Mouse (Mus musculus) midbrain, embryonic 12.5 days (tissue): Measurements from ENCODE around the gene Ppt1. TPM values are rescaled to one million over a fixed set of nuclear protein-coding genes. Genes with fewer than 3 reads are reported as not detected.

Experiments
- ATAC-seq: fragments of 200-750 bp; cut with Nextera tagmentation; 2 replicates; pipeline ENCODE4 v1.8.0; 2017; ENCODE audit warnings: low read depth, moderate TSS enrichment, moderate library complexity; ENCODE audit not compliant: low FRiP score
- H3K27ac ChIP-seq: fragments of 300-500 bp; sonication (generic); replicated peaks from 2 replicates; pipeline ENCODE4 v1.5.1; 2016; ENCODE audit warnings: mild to moderate bottlenecking
- H3K27me3 ChIP-seq: fragments of 300-500 bp; sonication (generic); 2 replicates; pipeline ENCODE4 v1.6.1; 2016; ENCODE audit warnings: mild to moderate bottlenecking
- H3K36me3 ChIP-seq: fragments of 300-500 bp; sonication (generic); 2 replicates; pipeline ENCODE4 v1.6.1; 2016
- H3K4me1 ChIP-seq: fragments of 300-500 bp; sonication (generic); 2 replicates; pipeline ENCODE4 v1.6.1; 2016
- H3K4me2 ChIP-seq: fragments of 300-500 bp; sonication (generic); replicated peaks from 2 replicates; pipeline ENCODE4 v1.6.1; 2016; ENCODE audit warnings: mild to moderate bottlenecking, moderate library complexity
- H3K4me3 ChIP-seq: fragments of 300-500 bp; sonication (generic); 2 replicates; pipeline ENCODE4 v1.5.1; 2016; ENCODE audit warnings: mild to moderate bottlenecking
- H3K9ac ChIP-seq: fragments of 300-500 bp; sonication (generic); replicated peaks from 2 replicates; pipeline ENCODE4 v1.6.1; 2016; ENCODE audit warnings: mild to moderate bottlenecking, moderate library complexity
- H3K9me3 ChIP-seq: fragments of 300-500 bp; sonication (generic); 2 replicates; pipeline ENCODE4 v1.6.1; 2016; ENCODE audit warnings: mild to moderate bottlenecking
- WGBS: fragments of 180-500 bp; shearing (Covaris S2); methylation state at CpG from one replicate; pipeline ENCODE4 v1.1.7; 2016; 5-methylcytosine and 5-hydroxymethylcytosine counted together
- polyA plus RNA-seq: library from polyadenylated mRNA; unstranded; fragments of >200 nt; fragmentation: Nextera tagmentation; extraction: Ambion mirVana; gene quantifications from 2 replicates; pipeline ENCODE4 v1.2.1, GENCODE M21; 2016

The Ppt1 gene
- polyA plus RNA-seq, 1 experiment from 2014 or later, result 72.8 TPM

DNA sequence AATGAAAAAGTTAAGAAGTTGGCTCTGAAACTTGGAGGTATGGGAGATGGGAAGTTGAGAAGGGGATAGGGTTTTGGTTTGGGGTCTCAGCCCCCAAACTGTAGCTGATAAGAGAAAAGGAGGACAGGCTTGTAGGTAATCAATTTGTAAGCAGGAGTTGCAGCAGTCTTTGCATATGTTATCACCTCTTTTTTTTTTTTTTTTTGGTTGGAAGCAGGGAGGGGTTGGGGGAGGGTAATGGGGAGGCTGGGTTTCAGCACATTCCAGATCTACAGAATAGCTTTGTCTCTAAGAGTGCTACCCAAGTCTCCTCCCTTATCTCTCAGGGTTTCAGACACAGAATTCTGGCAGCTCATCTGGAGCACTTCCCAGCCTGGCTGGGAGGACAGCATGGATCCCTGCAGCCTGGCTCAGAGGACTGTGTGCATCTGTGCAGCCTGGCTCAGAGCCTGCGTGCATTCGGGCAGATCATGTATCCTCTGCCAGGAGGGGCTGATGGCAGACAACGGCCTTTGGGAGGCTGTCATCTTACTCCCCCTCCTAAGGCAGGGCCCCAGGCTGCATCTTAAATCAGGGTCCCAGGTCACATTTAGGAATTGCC is 54.9 kb downstream of the Ppt1 start:
- H3K9ac ChIP-seq, result no peak overlapping the region
- H3K27ac ChIP-seq, result no peak overlapping the region
- H3K9me3 ChIP-seq, result no peaks in the 10 kb centered on the region
- WGBS, result 12% methylated on average over 3 of the region's 3 CpGs
- no peak overlapping the region for H3K4me3 ChIP-seq
- ATAC-seq, result no peak
- no peaks in the 10 kb centered on the region for H3K27me3 ChIP-seq
- no peaks in the 10 kb centered on the region for H3K36me3 ChIP-seq
- no peak overlapping the region for H3K4me2 ChIP-seq
- H3K4me1 ChIP-seq, result peaks cover 10% of the 10 kb centered on the region; the same call in 1 of the 2 replicates

DNA sequence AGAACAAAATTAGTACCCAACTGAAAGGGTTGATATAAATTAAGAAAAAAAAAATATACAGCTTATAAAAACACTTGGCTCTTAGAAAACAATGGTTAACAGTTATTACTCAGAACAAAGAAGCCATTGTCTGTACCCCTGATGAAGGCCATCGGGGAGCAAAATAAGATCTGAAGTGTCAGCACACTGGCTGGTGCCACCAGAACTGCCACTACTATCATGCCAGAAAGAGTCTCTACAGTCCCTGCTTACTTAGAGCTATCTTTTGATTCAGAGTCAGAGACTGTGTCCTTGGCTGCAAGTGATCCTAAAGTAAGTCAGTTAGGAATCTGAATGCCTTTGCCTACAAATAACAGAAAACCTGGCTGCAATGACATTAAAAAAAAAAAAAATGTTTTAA is 55.6 kb downstream of the Ppt1 start:
- Histone ChIP-seq H3K4me1 (peaks cover 10% of the 10 kb centered on the region; the same call in 1 of the 2 replicates), H3K27ac (no peak overlapping the region), H3K4me3 (no peak overlapping the region), H3K36me3 (no peaks in the 10 kb centered on the region), H3K27me3 (no peaks in the 10 kb centered on the region), H3K4me2 (no peak overlapping the region), H3K9me3 (no peaks in the 10 kb centered on the region), H3K9ac (no peak overlapping the region)
- WGBS, result 31% methylated on average over 1 of the region's 1 CpGs
- no peak for ATAC-seq

DNA sequence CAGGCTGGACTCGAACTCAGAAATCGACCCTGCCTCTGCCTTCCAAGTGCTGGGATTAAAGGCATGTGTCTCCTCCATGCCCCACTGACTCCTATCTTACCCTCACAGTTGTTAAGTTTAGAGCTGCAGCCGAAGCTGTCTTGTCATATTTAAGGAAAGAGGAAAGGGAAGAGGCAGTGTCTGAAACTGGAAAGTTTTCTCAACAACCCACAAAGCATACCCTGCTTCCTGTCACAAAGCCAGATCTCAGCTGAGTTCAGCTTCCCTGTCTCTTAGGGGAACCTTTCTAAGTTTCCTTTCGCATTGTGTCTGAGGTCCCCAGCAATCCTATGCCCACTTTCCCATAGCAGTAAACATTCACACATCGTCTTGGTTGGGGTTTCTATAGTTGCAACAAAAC is 56.1 kb downstream of the Ppt1 start:
- Histone ChIP-seq H3K36me3 (no peaks in the 10 kb centered on the region), H3K27ac (no peak overlapping the region), H3K4me2 (no peak overlapping the region), H3K27me3 (no peaks in the 10 kb centered on the region), H3K9me3 (no peaks in the 10 kb centered on the region), H3K4me1 (peaks cover 5% of the 10 kb centered on the region; the same call in 1 of the 2 replicates), H3K9ac (no peak overlapping the region), H3K4me3 (no peak overlapping the region)
- WGBS, result 81% methylated on average over 5 of the region's 5 CpGs
- ATAC-seq, result no peak

DNA sequence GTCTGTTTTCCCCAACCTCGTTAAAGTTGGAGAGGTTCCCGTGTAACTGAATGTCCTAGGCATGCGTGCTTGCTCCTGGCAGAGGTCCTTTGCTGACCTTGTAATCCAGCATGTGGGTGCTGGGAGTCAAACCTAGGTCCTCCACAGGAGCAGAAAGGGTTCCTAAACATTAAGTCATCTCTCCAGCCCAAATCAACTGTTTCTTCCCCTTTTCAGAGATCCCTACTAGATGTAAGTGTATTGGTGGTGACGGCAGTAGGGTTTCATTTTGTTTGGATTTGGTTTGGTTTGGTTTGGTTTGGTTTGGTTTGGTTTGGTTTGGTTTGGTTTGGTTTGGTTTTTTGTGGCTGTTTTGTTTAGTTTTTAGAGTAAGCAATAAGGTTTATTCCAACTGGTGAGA is 61.7 kb downstream of the Ppt1 start:
- WGBS, result 85% methylated on average over 4 of the region's 4 CpGs
- H3K4me3 ChIP-seq, result no peak overlapping the region
- ATAC-seq, result no peak
- H3K27ac ChIP-seq, result no peak overlapping the region
- H3K9me3 ChIP-seq, result no peaks in the 10 kb centered on the region
- no peak overlapping the region for H3K4me2 ChIP-seq
- no peaks in the 10 kb centered on the region for H3K36me3 ChIP-seq
- H3K4me1 ChIP-seq, result no peaks in the 10 kb centered on the region
- no peak overlapping the region for H3K9ac ChIP-seq
- no peaks in the 10 kb centered on the region for H3K27me3 ChIP-seq

DNA sequence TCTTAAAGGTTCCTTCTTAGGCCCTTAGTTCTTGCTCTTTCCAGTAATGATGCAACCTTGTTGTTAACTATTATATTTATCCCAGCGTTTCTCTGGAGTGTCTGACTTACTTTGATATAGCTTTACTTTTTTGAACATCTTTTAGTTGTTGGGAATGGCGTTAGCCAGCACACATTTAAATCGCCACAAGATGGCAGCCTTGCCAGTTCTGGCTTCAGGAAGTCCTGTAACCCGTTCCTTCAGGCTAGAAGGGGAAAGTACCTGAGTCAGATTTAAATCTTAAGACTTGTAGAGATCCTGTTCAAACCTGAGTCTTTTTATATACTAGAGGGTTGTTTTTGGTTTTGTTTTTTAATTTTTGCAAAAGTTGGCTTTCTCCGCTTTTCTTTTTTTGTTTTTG is 62.3 kb downstream of the Ppt1 start:
- Histone ChIP-seq H3K4me2 (no peak overlapping the region), H3K27me3 (no peaks in the 10 kb centered on the region), H3K4me3 (no peak overlapping the region), H3K9me3 (no peaks in the 10 kb centered on the region), H3K36me3 (no peaks in the 10 kb centered on the region), H3K27ac (no peak overlapping the region), H3K4me1 (no peaks in the 10 kb centered on the region), H3K9ac (no peak overlapping the region)
- no peak for ATAC-seq
- WGBS, result 11% methylated on average over 5 of the region's 5 CpGs

DNA sequence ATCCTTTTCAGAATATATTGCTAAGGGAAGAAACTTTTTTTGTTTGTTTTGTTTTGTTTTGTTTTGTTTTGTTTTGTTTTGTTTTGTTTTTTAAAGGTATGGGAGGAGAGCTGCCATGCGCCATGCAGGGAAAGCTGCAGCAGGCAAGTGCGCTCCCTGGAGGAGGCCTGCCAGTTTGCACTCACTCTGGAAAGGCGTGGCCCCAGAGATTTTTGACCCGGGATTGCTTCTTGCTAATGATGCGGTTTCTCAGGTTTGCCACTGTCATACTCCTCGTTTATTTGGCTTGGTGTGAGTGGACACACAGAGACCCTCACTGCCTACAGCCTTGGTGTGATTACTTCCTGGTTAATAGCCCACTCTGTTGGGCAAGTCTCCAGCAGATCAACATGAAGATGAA is 66.1 kb downstream of the Ppt1 start:
- ATAC-seq, result no peak
- H3K27me3 ChIP-seq, result no peaks in the 10 kb centered on the region
- H3K4me1 ChIP-seq, result no peaks in the 10 kb centered on the region
- no peak overlapping the region for H3K4me3 ChIP-seq
- no peaks in the 10 kb centered on the region for H3K9me3 ChIP-seq
- no peaks in the 10 kb centered on the region for H3K36me3 ChIP-seq
- H3K27ac ChIP-seq, result no peak overlapping the region
- no peak overlapping the region for H3K9ac ChIP-seq
- WGBS, result 43% methylated on average over 6 of the region's 6 CpGs
- H3K4me2 ChIP-seq, result no peak overlapping the region

DNA sequence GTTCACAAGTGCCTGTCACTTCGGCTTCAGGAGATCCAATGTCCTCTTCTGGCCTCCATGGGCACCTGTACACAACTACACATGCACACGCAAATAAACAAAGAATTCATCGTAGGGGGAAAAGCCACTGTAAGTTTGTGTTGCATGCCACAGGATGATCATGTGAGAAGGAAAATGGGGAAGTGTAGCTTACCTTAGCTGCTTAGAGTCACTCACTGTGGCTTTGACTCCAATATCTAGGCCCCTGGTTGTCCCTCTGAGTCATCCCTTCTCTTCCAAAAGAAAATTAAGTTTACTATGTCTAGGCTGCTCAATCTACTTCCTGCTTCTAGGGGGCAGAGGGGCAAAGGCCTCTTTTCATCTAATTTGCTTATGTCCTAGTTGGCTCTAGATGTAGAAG is 67.7 kb downstream of the Ppt1 start:
- ATAC-seq, result no peak
- WGBS, result 91% methylated on average over 3 of the region's 3 CpGs
- H3K36me3 ChIP-seq, result no peaks in the 10 kb centered on the region
- H3K4me3 ChIP-seq, result no peak overlapping the region
- no peaks in the 10 kb centered on the region; the same call in 1 of the 2 replicates for H3K4me1 ChIP-seq
- no peaks in the 10 kb centered on the region for H3K9me3 ChIP-seq
- no peaks in the 10 kb centered on the region for H3K27me3 ChIP-seq
- H3K4me2 ChIP-seq, result no peak overlapping the region
- H3K9ac ChIP-seq, result no peak overlapping the region
- no peak overlapping the region for H3K27ac ChIP-seq

DNA sequence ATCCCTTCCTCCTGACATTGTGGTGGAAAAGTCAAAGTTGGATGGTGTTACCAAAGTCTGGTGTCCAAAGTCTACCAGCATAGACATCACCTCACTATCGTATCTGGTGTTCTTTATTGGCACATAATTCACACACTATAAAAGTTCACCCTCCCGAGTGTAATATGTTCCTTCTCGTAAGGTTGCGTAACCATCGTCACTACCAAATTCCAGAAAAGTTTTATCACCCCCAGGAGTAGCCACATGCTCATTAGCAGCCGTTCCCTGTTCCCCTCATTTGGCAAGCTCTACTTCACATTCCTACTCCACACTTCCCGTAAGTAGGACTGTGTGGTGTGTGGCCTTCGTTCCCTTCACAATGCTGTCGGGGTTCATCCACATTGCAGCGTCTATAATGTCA is 69.3 kb downstream of the Ppt1 start:
- Histone ChIP-seq H3K9ac (no peak overlapping the region), H3K4me1 (peaks cover 4% of the 10 kb centered on the region; the same call in 1 of the 2 replicates), H3K4me2 (no peak overlapping the region), H3K9me3 (no peaks in the 10 kb centered on the region), H3K27me3 (no peaks in the 10 kb centered on the region), H3K4me3 (no peak overlapping the region), H3K36me3 (no peaks in the 10 kb centered on the region), H3K27ac (no peak overlapping the region)
- 92% methylated on average over 10 of the region's 10 CpGs for WGBS
- ATAC-seq, result no peak

Other genes starting within 250 kb of the Ppt1 start
- gene 9530002B09Rik, start 147.0 kb upstream of the Ppt1 start, polyA plus RNA-seq, result not detected in 2 replicates
- 58.6 and 67.5 TPM in 2 replicates for gene Cap1, start 49.8 kb downstream of the Ppt1 start, polyA plus RNA-seq
- 25.7 TPM in 2 replicates for gene Mfsd2a, start 124.9 kb downstream of the Ppt1 start, polyA plus RNA-seq
- 130 and 140 TPM in 2 replicates for gene Mycl, start 159.4 kb downstream of the Ppt1 start, polyA plus RNA-seq
- 29.3 and 30.0 TPM in 2 replicates for gene Trit1, start 180.4 kb downstream of the Ppt1 start, polyA plus RNA-seq